Mouse (Mus musculus): ENCODE measurements around the gene Gm26657. TPM values are rescaled to one million over a fixed set of nuclear protein-coding genes. Genes with fewer than 3 reads are reported as not detected.

Gene Gm26657
- not detected in 2 replicates for polyA plus RNA-seq (2012; ENCODE audit: low replicate concordance)

GRCm38 (mm10) chr4:56740020-56740485 is at the start of gene Gm26657:
TSS of gene Gm26657 (plus strand) at chr4:56740070.

GRCm38 (mm10) chr4:56741041-56741493 is 1.2 kb downstream of the Gm26657 start, which contains the start of gene Actl7b:
TSS of gene Actl7b (minus strand) at chr4:56741443.

GRCm38 (mm10) chr4:56743363-56744195 is 3.7 kb downstream of the Gm26657 start, which contains the start of gene Actl7a:
TSS of gene Actl7a (plus strand) at chr4:56743413.

Other genes with a start within 250 kb of the Gm26657 start
- gene Actl7b, start 1.4 kb downstream of the Gm26657 start, polyA plus RNA-seq (2012; ENCODE audit: low replicate concordance), result 0.21 and 0.55 TPM in 2 replicates
- not detected in 2 replicates for gene Actl7a, start 3.3 kb downstream of the Gm26657 start, polyA plus RNA-seq (2012; ENCODE audit: low replicate concordance)
- gene Elp1, start 62.3 kb downstream of the Gm26657 start, polyA plus RNA-seq (2012; ENCODE audit: low replicate concordance), result 1.8 and 3.1 TPM in 2 replicates
- 4.4 and 7.8 TPM in 2 replicates for gene Fam206a, start 62.3 kb downstream of the Gm26657 start, polyA plus RNA-seq (2012; ENCODE audit: low replicate concordance)
- 1.5 and 3.2 TPM in 2 replicates for gene Ctnnal1, start 125.1 kb downstream of the Gm26657 start, polyA plus RNA-seq (2012; ENCODE audit: low replicate concordance)
- 2.8 and 4.0 TPM in 2 replicates for gene Tmem245, start 207.4 kb downstream of the Gm26657 start, polyA plus RNA-seq (2012; ENCODE audit: low replicate concordance)